Mouse (Mus musculus): ENCODE results near the gene Srsf3. TPM values are rescaled to one million over a fixed set of nuclear protein-coding genes. Genes with fewer than 3 reads are reported as not detected.

Gene Srsf3
- total and polyA plus RNA-seq, 3 experiments, result 64.5 to 84.9 (median 84.5) TPM

GRCm38 (mm10) chr17:29057361-29057890, 25.0 kb downstream of the Srsf3 start:
- 89% methylated on average over 11 of the region's 11 CpGs for WGBS
- no peaks in the 10 kb centered on the region for H3K27me3 ChIP-seq (ENCODE audit: control insufficient read depth, insufficient read depth, low read length)
- no peak overlapping the region for H3K27ac ChIP-seq
- peaks cover 19% of the 10 kb centered on the region for H3K4me1 ChIP-seq (ENCODE audit: control insufficient read depth, insufficient read depth, low read length)
- TF ChIP-seq CTCF (IDR thresholded peaks at IDR 0.05) (no peak), POLR2A (IDR thresholded peaks at IDR 0.05; ENCODE audit: insufficient read depth, low read depth, low read length) (no peak), EP300 (IDR thresholded peaks at IDR 0.05; ENCODE audit: insufficient read depth, low read depth, low read length) (no peak)
- H3K79me2 ChIP-seq (replicated peaks; ENCODE audit: control insufficient read depth, insufficient read depth, low read length), result no peaks in the 10 kb centered on the region
- intact Hi-C loops (cut with DNase I), result no loop called here
- no peak overlapping the region for H3K4me3 ChIP-seq
- DNase-seq, result no peak
- no peaks in the 10 kb centered on the region for H3K36me3 ChIP-seq (ENCODE audit: control insufficient read depth, insufficient read depth, low read length)
- no peak overlapping the region for H3K9ac ChIP-seq (ENCODE audit: low read depth, low read length)

GRCm38 (mm10) chr17:29057961-29058360, 25.5 kb downstream of the Srsf3 start:
- intact Hi-C loops (cut with DNase I), result no loop called here
- TF ChIP-seq CTCF (IDR thresholded peaks at IDR 0.05) (no peak), POLR2A (IDR thresholded peaks at IDR 0.05; ENCODE audit: insufficient read depth, low read depth, low read length) (no peak), EP300 (IDR thresholded peaks at IDR 0.05; ENCODE audit: insufficient read depth, low read depth, low read length) (no peak)
- no peak overlapping the region for H3K4me3 ChIP-seq
- H3K36me3 ChIP-seq (ENCODE audit: control insufficient read depth, insufficient read depth, low read length), result no peaks in the 10 kb centered on the region
- 37% methylated on average over 10 of the region's 10 CpGs for WGBS
- H3K79me2 ChIP-seq (replicated peaks; ENCODE audit: control insufficient read depth, insufficient read depth, low read length), result no peaks in the 10 kb centered on the region
- H3K27me3 ChIP-seq (ENCODE audit: control insufficient read depth, insufficient read depth, low read length), result no peaks in the 10 kb centered on the region
- DNase-seq, result peak in 1 of 2 experiments; percentile 50
- H3K9ac ChIP-seq (ENCODE audit: low read depth, low read length), result no peak overlapping the region
- no peak overlapping the region for H3K27ac ChIP-seq
- H3K4me1 ChIP-seq (ENCODE audit: control insufficient read depth, insufficient read depth, low read length), result peaks cover 17% of the 10 kb centered on the region

GRCm38 (mm10) chr17:29058487-29058886, 26.1 kb downstream of the Srsf3 start:
- Histone ChIP-seq H3K4me1 (ENCODE audit: control insufficient read depth, insufficient read depth, low read length) (peaks cover 12% of the 10 kb centered on the region), H3K27me3 (ENCODE audit: control insufficient read depth, insufficient read depth, low read length) (no peaks in the 10 kb centered on the region), H3K4me3 (no peak overlapping the region), H3K36me3 (ENCODE audit: control insufficient read depth, insufficient read depth, low read length) (no peaks in the 10 kb centered on the region), H3K9ac (ENCODE audit: low read depth, low read length) (no peak overlapping the region), H3K27ac (no peak overlapping the region), H3K79me2 (replicated peaks; ENCODE audit: control insufficient read depth, insufficient read depth, low read length) (no peaks in the 10 kb centered on the region)
- TF ChIP-seq CTCF (IDR thresholded peaks at IDR 0.05) (no peak), POLR2A (IDR thresholded peaks at IDR 0.05; ENCODE audit: insufficient read depth, low read depth, low read length) (no peak), EP300 (IDR thresholded peaks at IDR 0.05; ENCODE audit: insufficient read depth, low read depth, low read length) (no peak)
- WGBS, result 54% methylated on average over 8 of the region's 8 CpGs
- intact Hi-C loops (cut with DNase I), result no loop called here
- no peak for DNase-seq

- Histone ChIP-seq H3K9ac (ENCODE audit: low read depth, low read length) (no peak overlapping the region), H3K4me1 (ENCODE audit: control insufficient read depth, insufficient read depth, low read length) (peaks cover 5% of the 10 kb centered on the region), H3K4me3 (no peak overlapping the region), H3K36me3 (ENCODE audit: control insufficient read depth, insufficient read depth, low read length) (no peaks in the 10 kb centered on the region), H3K27me3 (ENCODE audit: control insufficient read depth, insufficient read depth, low read length) (no peaks in the 10 kb centered on the region), H3K79me2 (replicated peaks; ENCODE audit: control insufficient read depth, insufficient read depth, low read length) (no peaks in the 10 kb centered on the region), H3K27ac (no peak overlapping the region)
- TF ChIP-seq CTCF (IDR thresholded peaks at IDR 0.05) (no peak), POLR2A (IDR thresholded peaks at IDR 0.05; ENCODE audit: insufficient read depth, low read depth, low read length) (no peak), EP300 (IDR thresholded peaks at IDR 0.05; ENCODE audit: insufficient read depth, low read depth, low read length) (no peak)
- 88% methylated on average over 3 of the region's 3 CpGs for WGBS
- no peak for DNase-seq
- intact Hi-C loops (cut with DNase I), result no loop called here
These were observed 27.2 kb downstream of the Srsf3 start for GRCm38 (mm10) chr17:29059581-29059980.

- no peak overlapping the region for H3K27ac ChIP-seq
- H3K4me3 ChIP-seq, result no peak overlapping the region
- DNase-seq, result no peak
- TF ChIP-seq POLR2A (IDR thresholded peaks at IDR 0.05; ENCODE audit: insufficient read depth, low read depth, low read length), result no peak
- no peaks in the 10 kb centered on the region for H3K79me2 ChIP-seq (replicated peaks; ENCODE audit: control insufficient read depth, insufficient read depth, low read length)
- H3K9ac ChIP-seq (ENCODE audit: low read depth, low read length), result no peak overlapping the region
- peaks cover 5% of the 10 kb centered on the region for H3K4me1 ChIP-seq (ENCODE audit: control insufficient read depth, insufficient read depth, low read length)
- 84% methylated on average over 9 of the region's 9 CpGs for WGBS
- H3K27me3 ChIP-seq (ENCODE audit: control insufficient read depth, insufficient read depth, low read length), result no peaks in the 10 kb centered on the region
- no peaks in the 10 kb centered on the region for H3K36me3 ChIP-seq (ENCODE audit: control insufficient read depth, insufficient read depth, low read length)
- intact Hi-C loops (cut with DNase I), result no loop called here
These were observed 28.5 kb downstream of the Srsf3 start for GRCm38 (mm10) chr17:29060946-29061345.

- Histone ChIP-seq H3K4me3 (no peak overlapping the region), H3K36me3 (ENCODE audit: control insufficient read depth, insufficient read depth, low read length) (no peaks in the 10 kb centered on the region), H3K79me2 (replicated peaks; ENCODE audit: control insufficient read depth, insufficient read depth, low read length) (no peaks in the 10 kb centered on the region), H3K9ac (ENCODE audit: low read depth, low read length) (no peak overlapping the region), H3K27ac (peak overlapping the region; percentile 42; the same call in 1 of the 2 replicates), H3K27me3 (ENCODE audit: control insufficient read depth, insufficient read depth, low read length) (no peaks in the 10 kb centered on the region), H3K4me1 (ENCODE audit: control insufficient read depth, insufficient read depth, low read length) (peaks cover 5% of the 10 kb centered on the region)
- peak in 1 of 2 experiments; percentile 69 for DNase-seq
- 0 out of 2 replicates have a peak, but pooled peaks have one; percentile 20 for TF ChIP-seq CTCF (IDR thresholded peaks at IDR 0.05)
- no peak for TF ChIP-seq EP300 (IDR thresholded peaks at IDR 0.05; ENCODE audit: insufficient read depth, low read depth, low read length)
- intact Hi-C loops (cut with DNase I), result loop anchor here (2.0 kb wide), 1 partner anchor 14 kb away; no protein-coding TSS in a partner anchor
- 32% methylated on average over 13 of the region's 13 CpGs for WGBS
These were observed 29.9 kb downstream of the Srsf3 start for GRCm38 (mm10) chr17:29062119-29063035.

Measured in heart, adult 2 months (tissue).